Mouse (Mus musculus) adrenal gland, postnatal 14 days (tissue): ENCODE results near the gene Gm11213. TPM values are rescaled to one million over a fixed set of nuclear protein-coding genes. Genes with fewer than 3 reads are reported as not detected.

Experiments used
- DNase-seq: peaks from one replicate; pipeline ENCODE4 v3.0.0; 2021; ENCODE audit warnings: mixed read lengths
- total RNA-seq: library from RNA; stranded (reverse); gene quantifications from 2 replicates; pipeline ENCODE4 v1.2.3, GENCODE M21; 2021

The Gm11213 gene
- total RNA-seq, 1 experiment from 2014 or later: not detected

GRCm38 (mm10) chr4:63579649-63580048 is 25.4 kb downstream of the Gm11213 start:
- DNase-seq: no peak

GRCm38 (mm10) chr4:63572621-63573020 is 32.4 kb downstream of the Gm11213 start:
- DNase-seq: peak; percentile 59

DNA sequence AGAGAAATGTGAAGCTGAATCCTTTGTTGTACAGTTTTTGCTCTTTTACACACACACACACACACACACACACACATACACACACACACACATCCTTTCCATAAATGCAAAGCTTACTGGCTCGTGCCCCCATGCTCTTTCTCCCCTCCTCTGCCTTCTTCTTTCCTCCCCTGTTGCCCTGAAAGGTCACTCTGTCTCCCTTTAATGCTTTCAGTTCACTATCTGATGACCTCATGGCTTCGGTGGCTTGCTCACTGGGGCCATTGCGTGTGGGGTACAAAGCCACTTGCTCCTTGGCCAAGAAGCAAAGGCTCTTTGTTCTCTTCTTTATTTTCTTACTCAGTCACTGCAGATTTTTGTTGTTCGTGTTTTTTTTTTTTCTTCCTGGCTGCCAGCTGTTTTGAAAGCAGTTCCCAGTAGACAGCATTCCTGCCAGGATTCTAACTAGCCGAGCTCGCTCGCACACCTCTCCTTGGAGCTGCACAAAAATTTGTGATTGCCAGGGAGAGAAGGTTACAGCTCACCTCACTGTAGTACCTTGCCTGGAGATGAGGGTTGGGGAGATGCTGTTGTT is 34.8 kb downstream of the Gm11213 start:
- DNase-seq: peak; percentile 19

- DNase-seq: no peak
Measured at GRCm38 (mm10) chr4:63569322-63569721, 35.7 kb downstream of the Gm11213 start.

DNA sequence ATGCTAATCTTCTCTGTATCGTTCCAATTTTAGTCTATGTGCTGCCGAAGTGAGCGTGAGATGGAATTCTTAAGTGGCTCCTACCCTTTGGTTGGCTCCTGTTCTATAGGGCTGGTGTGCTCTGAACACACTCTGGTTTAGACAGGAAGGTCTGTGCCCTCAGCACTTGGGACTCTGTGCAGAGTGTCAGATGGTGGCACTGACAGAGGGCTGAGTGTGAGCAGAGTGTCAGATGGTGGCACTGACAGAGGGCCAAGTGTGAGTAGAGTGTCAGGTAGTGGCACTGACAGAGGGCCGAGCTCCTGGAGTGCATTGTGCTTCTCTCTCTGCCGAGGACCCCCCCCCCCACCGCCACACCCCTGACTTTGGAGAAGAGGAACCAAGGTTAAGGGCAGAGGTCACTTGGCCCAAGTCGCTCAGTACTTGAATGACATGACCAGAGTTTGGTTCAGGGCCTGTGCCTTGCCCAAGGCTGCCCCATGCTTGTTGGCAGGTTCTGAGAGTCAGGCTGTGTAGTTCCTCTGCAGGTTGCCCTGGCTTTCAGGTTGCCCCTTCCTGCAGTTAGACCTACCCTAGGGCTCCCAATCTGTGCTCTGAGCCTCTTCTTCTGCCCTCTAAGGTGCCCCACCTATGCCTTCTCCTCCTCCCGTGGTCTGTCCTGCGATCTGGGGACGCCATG is 37.2 kb downstream of the Gm11213 start:
- DNase-seq: no peak

DNA sequence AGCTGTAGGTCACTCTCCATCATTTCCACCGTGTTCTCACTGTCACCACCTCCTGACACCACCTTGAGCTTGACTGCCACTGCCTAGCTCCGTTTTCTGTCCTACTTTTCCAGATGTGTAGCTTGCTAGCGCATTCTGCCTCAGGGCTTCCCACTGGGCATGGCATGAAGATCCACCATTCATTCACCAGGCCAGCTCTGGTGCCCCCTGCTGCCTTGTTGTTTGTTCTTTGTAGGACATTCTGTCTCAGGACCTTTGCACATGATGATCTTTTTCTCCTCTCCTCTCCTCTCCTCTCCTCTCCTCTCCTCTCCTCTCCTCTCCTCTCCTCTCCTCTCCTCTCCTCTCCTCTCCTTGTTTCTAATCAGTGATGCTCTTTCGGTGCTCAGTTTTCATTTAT is 42.3 kb downstream of the Gm11213 start:
- DNase-seq: no peak

GRCm38 (mm10) chr4:63561861-63562675 is 43.0 kb downstream of the Gm11213 start:
- DNase-seq: no peak

GRCm38 (mm10) chr4:63560079-63560478 is 45.0 kb downstream of the Gm11213 start:
- DNase-seq: peak; percentile 56

- peak; percentile 29 for DNase-seq
Measured at GRCm38 (mm10) chr4:63559127-63559697, 45.8 kb downstream of the Gm11213 start.

- peak; percentile 91 for DNase-seq
Measured at GRCm38 (mm10) chr4:63558407-63559081, 46.5 kb downstream of the Gm11213 start, which contains the start of gene Tmem268. TSS of gene Tmem268 (plus strand) at chr4:63558781.

- DNase-seq: peak; percentile 60
Measured at GRCm38 (mm10) chr4:63557124-63558059, 47.7 kb downstream of the Gm11213 start.

DNA sequence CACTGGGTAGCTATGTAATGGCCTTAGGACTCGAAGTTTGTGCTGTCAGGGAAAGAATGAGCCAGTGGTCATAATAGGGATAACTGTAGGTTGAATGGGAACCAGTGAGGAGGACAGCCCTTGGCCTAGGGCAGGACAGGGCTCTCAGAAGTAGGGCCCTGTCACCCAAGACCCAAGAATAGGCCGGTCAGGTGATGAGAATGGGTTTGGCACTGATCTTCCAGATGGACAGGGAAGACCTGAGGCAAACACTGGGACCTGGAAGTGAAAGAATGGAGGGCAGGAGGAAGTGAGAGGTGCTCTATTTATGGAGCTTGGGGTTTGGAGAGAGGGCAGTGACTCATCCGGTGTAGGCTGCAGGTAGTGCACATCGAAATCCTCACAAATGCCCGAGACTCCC is 48.4 kb downstream of the Gm11213 start:
- no peak for DNase-seq

- no peak for DNase-seq
Measured at GRCm38 (mm10) chr4:63555111-63555510, 50.0 kb downstream of the Gm11213 start.

DNA sequence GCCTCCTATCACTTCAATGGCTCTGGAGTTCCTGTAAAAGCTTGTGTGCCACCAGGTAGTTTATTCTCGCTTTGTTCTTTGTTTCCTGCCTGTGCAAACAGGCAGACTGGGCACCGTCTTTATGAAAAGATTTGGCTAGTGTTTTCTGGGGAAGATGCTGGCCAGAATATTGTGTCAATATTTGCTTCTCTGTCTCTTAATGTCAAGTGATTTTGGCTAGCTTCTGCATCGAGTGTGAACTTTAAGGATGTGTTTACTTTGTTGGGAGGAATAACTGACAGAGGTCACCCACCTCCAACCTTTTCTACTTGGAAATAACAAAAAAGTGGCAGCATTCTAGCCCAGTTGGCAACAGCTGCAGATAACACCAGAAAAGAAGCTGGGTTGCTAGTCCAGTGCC is 50.4 kb downstream of the Gm11213 start:
- no peak for DNase-seq

DNA sequence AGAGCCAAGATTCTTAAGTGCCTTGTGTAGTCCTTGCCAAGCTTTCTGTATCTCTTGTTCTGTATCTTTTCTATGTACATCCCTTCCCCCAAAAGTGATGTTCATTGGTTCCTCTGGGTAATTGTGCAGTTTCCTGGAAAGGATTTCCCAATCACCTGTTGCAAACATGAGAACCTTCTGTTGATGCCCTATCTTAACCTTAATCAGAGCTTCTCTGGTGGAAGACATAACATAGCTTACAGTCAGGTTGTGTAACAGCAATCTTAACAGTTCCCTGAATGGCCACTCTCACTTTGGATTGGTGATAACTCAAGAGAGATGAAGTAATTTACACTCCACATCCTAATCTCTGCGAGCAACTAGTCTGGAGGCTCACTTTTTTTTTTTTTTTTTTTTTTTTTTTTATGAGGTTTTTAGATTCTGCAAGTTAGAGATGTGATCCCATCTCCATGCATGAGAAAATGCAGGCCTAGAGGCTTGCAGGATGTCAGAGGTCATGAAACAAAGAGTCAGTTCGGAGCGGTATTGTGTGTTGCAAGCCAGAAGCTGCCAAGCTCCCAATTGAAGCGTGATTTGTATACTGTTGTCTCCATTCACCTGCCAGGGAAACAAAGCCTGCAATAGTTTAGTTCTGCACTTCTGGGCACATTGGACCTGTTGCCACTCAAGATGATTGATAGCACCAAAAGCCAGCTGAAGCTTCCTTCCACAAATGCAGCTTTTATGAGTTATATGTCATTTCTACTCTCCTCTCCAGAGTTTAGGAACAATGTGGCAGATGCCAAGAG is 51.1 kb downstream of the Gm11213 start:
- no peak for DNase-seq

GRCm38 (mm10) chr4:63552865-63553264 is 52.2 kb downstream of the Gm11213 start:
- no peak for DNase-seq

GRCm38 (mm10) chr4:63550908-63551307 is 54.2 kb downstream of the Gm11213 start:
- peak; percentile 59 for DNase-seq

DNA sequence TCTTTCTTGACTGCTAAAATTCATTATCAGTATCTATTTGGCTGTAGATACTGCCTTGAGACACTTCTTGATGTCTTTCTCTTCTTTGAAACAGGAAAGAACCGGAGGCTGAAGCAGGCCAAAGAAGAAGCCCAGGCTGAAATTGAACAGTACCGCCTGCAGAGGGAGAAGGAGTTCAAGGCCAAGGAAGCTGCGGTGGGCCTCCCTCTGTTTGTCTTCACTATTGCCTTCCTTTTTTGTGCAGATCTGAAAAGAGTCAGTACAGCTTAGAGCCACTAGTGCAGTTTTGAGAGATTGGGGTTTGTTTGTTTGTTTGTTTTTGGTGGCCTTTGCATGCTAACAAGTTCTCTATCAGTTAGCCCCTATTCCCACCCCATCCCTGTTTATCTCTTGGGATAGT is 56.6 kb downstream of the Gm11213 start:
- DNase-seq: no peak

- no peak for DNase-seq
Measured at GRCm38 (mm10) chr4:63547799-63548198, 57.3 kb downstream of the Gm11213 start.
